Mouse (Mus musculus) heart, postnatal 14 days (tissue): ENCODE results near the gene Smad6. TPM values are rescaled to one million over a fixed set of nuclear protein-coding genes. Genes with fewer than 3 reads are reported as not detected.

Experiments
- DNase-seq, 2 experiments: peaks; one replicate each; pipeline ENCODE4 v3.0.0; 2021 to 2022
- intact Hi-C: fragments of 180-260 bp; cut with DNase I; formaldehyde crosslinking; loops from one replicate; pipeline ENCODE4 v1.15.1; 2025
- total RNA-seq, 2 experiments: library from RNA; stranded (reverse); gene quantifications; 2 replicates each; pipeline ENCODE4 v1.2.3; 2021

The Smad6 gene
- total RNA-seq, 2 experiments from 2014 or later: 13.6 to 15.5 TPM

DNA sequence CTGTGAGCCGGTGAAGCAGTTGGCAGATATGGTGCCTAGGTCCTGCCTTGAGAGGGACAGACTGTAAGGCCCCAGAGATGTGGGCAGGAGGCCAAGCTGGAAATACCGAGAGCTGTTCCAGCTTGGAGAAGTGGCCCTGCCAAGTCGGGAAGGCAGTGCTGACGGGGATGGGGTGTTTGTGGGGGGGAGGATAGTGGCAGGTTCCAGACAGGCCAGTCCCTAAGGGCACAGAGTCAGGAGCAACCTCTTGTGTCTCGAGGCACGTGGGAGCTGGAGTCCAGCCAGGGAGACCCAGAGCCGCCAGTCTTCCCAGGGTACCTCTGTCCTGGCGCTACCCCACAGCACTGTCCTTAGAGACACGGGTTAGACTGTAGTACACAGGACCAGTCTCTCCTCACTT is 53.3 kb downstream of the Smad6 start:
- intact Hi-C loops: no loop called here
- peak; percentile 93 to 95 for DNase-seq

GRCm38 (mm10) chr9:63967408-63968172 is 54.3 kb downstream of the Smad6 start:
- DNase-seq: peak in 1 of 2 experiments; percentile 59
- intact Hi-C loops: no loop called here

DNA sequence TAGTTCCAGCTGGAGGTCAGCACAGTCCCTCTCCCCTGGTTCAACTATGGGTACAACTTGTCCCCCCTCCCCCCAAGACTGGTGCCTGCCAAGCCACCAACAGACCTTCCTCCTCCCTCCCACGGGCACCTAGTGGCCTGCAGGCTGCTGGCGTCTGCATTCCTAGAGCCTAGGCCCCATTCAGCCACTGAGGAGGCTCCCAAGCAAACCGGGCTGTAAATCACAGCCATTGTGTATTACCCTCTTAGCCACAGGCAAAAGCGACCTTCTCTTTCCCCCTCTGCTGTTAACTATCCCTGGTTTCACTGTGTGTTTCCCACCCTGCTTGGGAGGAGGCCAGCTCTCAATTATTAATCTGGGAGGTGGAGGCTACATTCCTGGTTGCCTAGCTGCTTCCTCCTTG is 56.3 kb downstream of the Smad6 start:
- intact Hi-C loops: no loop called here
- no peak for DNase-seq

- intact Hi-C loops: no loop called here
These were observed 60.0 kb downstream of the Smad6 start for GRCm38 (mm10) chr9:63961881-63962280.

GRCm38 (mm10) chr9:63960829-63961185 is 61.1 kb downstream of the Smad6 start:
- intact Hi-C loops: no loop called here
- no peak for DNase-seq

More at GRCm38 (mm10) chr9:63961881-63962280, 60.0 kb downstream of the Smad6 start:
- DNase-seq: no peak

- peak in 1 of 2 experiments; percentile 33 for DNase-seq
- intact Hi-C loops: loop anchor here (1.0 to 2.0 kb wide), 3 partner anchors 41 to 127 kb away; no protein-coding TSS in a partner anchor
These were observed 61.7 kb downstream of the Smad6 start for GRCm38 (mm10) chr9:63959933-63960828.

GRCm38 (mm10) chr9:63959129-63959932 is 62.5 kb downstream of the Smad6 start:
- intact Hi-C loops: loop anchor here (1.0 to 2.0 kb wide), 3 partner anchors 41 to 128 kb away; no protein-coding TSS in a partner anchor
- DNase-seq: peak; percentile 74 to 79

DNA sequence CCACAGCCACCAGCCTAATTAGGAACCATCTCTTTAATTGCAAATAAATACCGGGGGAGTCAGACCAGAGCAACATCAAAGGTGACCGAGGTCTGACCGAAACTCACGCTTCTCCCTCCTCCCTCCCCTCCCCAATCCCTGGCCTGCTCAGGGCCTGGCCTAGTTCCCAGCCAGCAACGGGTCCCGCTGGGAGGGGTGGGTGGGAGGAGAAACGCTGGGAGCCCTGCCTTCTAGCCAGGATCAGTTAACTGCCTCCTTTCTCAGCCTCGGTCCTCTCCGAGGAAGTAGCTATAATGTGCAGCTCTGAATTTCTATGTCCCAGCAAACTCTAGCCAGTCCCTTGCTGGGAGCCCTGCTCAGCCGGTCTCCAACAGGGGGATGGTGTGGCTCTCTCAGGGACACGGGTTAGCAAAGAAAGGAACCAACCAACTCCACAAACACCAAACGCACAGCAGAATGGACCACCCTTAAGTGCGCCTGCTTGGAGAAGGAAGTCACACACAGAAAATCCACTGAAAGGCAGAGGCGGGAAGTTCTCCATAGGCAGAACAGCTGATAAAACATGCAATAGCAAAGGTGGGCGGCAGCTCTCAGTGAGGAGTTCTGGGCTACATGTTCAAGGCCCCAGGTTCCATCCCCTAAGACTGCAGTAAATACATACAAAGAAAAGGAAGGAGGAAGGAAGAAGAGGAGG is 63.4 kb downstream of the Smad6 start:
- intact Hi-C loops: loop anchor here (1.0 to 2.0 kb wide), 3 partner anchors 40 to 129 kb away; no protein-coding TSS in a partner anchor

GRCm38 (mm10) chr9:63957647-63958185 is 64.1 kb downstream of the Smad6 start:
- intact Hi-C loops: loop anchor here (2.0 kb wide), 2 partner anchors 39 to 63 kb away; no protein-coding TSS in a partner anchor
- DNase-seq: no peak

More for the DNA sequence above, 63.4 kb downstream of the Smad6 start:
- peak; percentile 76 to 84 for DNase-seq

DNA sequence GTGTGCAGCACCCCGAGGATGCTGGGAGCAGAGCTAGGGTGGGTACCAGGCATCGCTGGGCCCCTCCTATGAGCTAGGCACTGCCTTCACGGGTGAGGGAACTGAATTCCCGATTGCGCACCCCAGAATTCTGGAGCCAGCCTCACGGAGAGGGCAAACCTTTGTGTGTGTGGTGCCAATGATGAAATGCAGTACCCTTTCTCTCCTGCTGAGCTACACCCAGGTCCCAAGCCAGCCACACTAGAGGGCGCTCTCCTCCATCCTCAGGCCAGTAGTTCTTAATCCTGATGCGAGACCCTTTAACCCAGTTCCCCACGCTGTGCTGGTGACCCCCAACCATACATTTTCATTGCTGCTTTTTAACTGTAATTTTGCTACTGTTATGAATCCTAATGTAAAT is 65.8 kb downstream of the Smad6 start:
- peak; percentile 81 to 89 for DNase-seq
- intact Hi-C loops: no loop called here

GRCm38 (mm10) chr9:63953691-63954090 is 68.2 kb downstream of the Smad6 start:
- DNase-seq: no peak
- intact Hi-C loops: no loop called here

DNA sequence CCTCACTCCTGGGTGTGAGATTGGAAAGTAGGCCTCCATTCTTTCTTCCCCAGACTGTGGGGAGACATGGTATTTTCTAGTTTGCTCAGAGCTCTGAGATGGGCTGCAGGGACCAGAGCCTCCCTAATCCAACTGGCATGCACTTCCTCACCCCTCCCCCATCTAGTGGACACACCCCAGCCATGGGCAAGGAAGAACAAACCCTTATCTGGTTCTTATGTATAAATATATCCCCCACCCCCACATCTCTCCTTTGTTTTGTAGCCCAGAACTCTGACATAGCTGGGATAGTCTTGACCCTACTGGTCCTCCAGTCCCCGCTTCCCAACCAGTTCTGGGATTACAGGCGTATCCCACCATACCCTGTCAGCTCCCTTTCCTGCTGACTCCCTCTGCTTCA is 69.3 kb downstream of the Smad6 start:
- intact Hi-C loops: no loop called here
- DNase-seq: no peak

- DNase-seq: no peak
- intact Hi-C loops: no loop called here
These were observed 71.5 kb downstream of the Smad6 start for GRCm38 (mm10) chr9:63950357-63950756.

GRCm38 (mm10) chr9:63949393-63949792 is 72.5 kb downstream of the Smad6 start:
- no peak for DNase-seq
- intact Hi-C loops: no loop called here

DNA sequence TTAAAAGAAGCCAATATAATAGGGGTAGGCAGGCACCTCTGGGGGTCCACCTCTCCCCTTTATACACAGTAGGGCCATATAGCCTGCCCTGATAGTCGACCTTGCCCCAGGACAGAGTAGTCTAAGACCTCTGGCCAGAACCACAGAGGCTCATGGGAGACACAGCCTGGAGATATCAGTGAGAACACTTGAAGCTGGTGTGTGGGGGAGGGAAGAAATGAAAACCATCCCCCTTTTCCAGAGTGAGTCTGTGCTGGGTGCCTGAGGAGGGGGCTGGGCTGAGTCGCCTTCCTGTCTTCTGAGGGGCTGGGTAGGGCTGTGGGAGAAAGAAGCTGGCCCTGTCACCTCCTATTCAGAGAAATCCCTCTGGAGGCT is 79.3 kb downstream of the Smad6 start:
- intact Hi-C loops: no loop called here
- no peak for DNase-seq

DNA sequence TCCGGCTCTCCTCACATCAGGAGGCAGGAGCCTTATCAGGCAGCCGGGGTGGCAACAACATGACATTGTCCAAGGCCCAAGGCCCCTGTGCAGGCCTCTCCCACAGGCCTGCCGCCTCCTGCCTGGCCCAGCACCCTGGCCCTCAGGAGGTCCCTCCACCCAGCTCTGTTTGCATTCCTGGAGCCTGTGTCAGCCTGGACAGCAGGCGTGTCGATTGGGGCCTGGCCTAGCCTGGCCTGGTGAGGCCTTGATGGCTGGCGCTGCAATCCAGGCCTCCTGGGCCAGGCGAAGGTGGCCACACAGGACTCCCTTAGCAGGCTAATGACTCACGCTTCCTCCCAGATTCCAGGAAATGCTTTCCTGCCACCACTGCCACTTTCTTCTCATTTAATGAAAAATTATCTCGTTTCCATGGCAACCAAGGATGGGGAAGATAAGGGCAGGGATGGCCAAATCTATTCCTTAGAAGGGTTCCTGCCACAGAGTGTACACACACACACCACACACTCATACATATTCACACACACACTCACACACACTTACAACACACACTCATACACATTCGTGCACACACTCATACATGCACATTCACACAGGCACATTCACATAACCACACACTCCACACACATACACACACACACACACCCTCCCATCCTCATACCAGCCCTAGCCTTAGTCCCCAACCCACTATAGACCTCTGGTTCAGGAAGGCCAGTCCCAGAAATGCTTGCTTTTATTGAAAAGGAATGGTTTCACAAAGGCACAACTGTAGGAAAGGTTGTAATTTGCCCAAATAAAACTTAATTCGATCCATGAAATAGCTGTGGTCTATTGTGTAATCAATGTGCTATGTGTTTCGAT is 79.9 kb downstream of the Smad6 start:
- intact Hi-C loops: no loop called here
- peak; percentile 47 to 62 for DNase-seq

GRCm38 (mm10) chr9:63936256-63936655 is 85.6 kb downstream of the Smad6 start:
- intact Hi-C loops: no loop called here
- peak in 1 of 2 experiments; percentile 34 for DNase-seq

GRCm38 (mm10) chr9:63933068-63933467 is 88.8 kb downstream of the Smad6 start:
- intact Hi-C loops: no loop called here
- no peak for DNase-seq
